Mouse (Mus musculus) heart, adult 2 months (tissue): ENCODE results near the gene Ube2z. TPM values are rescaled to one million over a fixed set of nuclear protein-coding genes. Genes with fewer than 3 reads are reported as not detected.

Experiments used
- DNase-seq, 2 experiments: peaks; one replicate each; pipeline ENCODE4 v3.0.0; 2021
- H3K27ac ChIP-seq: fragments of 200-600 bp; 2 replicates; pipeline ENCODE4 v1.8.1; 2022
- H3K27me3 ChIP-seq: fragments of 200-500 bp; 2 replicates; pipeline ENCODE4 v1.6.1; 2012; ENCODE audit warnings: mild to moderate bottlenecking, low read length, inconsistent platforms, mixed read lengths; ENCODE audit not compliant: control insufficient read depth, insufficient read depth
- H3K36me3 ChIP-seq: fragments of 200-500 bp; 2 replicates; pipeline ENCODE4 v1.6.1; 2012; ENCODE audit warnings: low read length, inconsistent platforms; ENCODE audit not compliant: control insufficient read depth, insufficient read depth
- H3K4me1 ChIP-seq: fragments of 200-500 bp; 2 replicates; pipeline ENCODE4 v1.6.1; 2011; ENCODE audit warnings: low read length; ENCODE audit not compliant: control insufficient read depth, insufficient read depth
- H3K4me3 ChIP-seq: fragments of 200-600 bp; 2 replicates; pipeline ENCODE4 v1.8.1; 2022
- H3K79me2 ChIP-seq: fragments of 200-500 bp; replicated peaks from 2 replicates; pipeline ENCODE4 v1.6.1; 2012; ENCODE audit warnings: mild to moderate bottlenecking, inconsistent platforms, low read length, moderate library complexity, mixed read lengths; ENCODE audit not compliant: control insufficient read depth, insufficient read depth
- H3K9ac ChIP-seq: fragments of 200-500 bp; 2 replicates; pipeline ENCODE4 v1.6.1; 2012; ENCODE audit warnings: low read depth, mild to moderate bottlenecking, control low read depth, inconsistent platforms, low read length, mixed read lengths
- CTCF ChIP-seq: fragments of 200-600 bp; IDR thresholded peaks from 2 replicates; pipeline ENCODE4 v1.8.1; 2022; ENCODE audit warnings: antibody characterized with exemption, mild to moderate bottlenecking, moderate library complexity
- EP300 ChIP-seq: fragments of 200-500 bp; IDR thresholded peaks from 2 replicates; pipeline ENCODE4 v1.6.1; 2011; ENCODE audit warnings: low read depth, low read length, control low read depth; ENCODE audit not compliant: insufficient read depth
- POLR2A ChIP-seq: fragments of 200-500 bp; IDR thresholded peaks from 2 replicates; pipeline ENCODE4 v1.6.1; 2011; ENCODE audit warnings: mild to moderate bottlenecking, low read depth, low read length, control low read depth; ENCODE audit not compliant: insufficient read depth
- WGBS: fragments of 180-500 bp; shearing (Covaris S2); methylation state at CpG from one replicate; pipeline ENCODE4 v1.1.7; 2018; 5-methylcytosine and 5-hydroxymethylcytosine counted together
- intact Hi-C: fragments of 180-260 bp; cut with DNase I; formaldehyde crosslinking; loops from one replicate; pipeline ENCODE4 v1.15.1; 2025
- polyA plus RNA-seq: library from polyadenylated mRNA; depleted of rRNA; stranded (reverse); fragments of >200 nt; gene quantifications from 2 replicates; pipeline ENCODE4 v1.2.3, GENCODE M21; 2012; rRNA removed
- total RNA-seq, 2 experiments: library from RNA; stranded (reverse); gene quantifications; 2 replicates each; pipeline ENCODE4 v1.2.3; 2021

The Ube2z gene
- total and polyA plus RNA-seq, 3 experiments: 22.9 to 29.7 (median 29.5) TPM

DNA sequence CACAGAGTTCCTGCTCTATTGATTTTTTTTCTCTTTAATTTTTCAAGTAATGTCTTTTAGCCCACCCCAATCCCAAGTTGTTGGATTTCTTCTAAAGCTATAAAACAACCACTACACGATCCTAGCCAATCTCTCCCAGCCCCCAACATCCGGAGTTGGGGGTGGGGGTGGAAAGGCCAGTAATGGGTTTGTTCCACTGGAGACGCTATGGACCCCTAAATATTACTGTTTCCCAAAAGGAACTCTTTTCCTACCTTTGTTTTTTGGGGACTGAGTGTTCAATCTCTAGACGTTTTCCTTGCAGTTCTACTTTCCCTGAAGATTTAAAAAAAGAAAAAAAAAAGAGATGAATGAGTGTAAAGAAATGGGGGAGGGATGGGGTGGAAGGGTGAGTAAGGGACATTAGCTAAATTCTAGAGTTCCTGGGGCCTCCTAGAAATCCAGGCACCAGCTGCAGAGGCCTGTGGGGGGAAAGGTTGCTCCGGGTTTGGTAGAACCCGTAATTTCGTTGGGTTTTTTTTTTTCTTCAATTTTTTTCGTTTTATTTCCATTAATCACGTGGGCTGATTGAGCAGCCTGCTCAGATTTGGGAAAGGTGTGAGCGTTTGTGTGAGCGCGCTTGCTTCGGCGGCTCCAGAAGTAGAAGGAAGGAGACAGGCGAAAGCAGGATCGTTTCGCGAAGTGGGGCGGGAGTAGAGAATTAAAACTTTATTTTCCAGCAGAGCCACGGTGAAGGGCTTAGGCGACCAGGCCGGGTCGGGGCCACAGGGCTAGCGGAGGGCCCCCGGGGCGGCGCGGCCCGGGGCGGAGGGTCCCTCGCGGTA is 61.0 kb downstream of the Ube2z start:
- TF ChIP-seq CTCF (no peak), POLR2A (no peak), EP300 (no peak)
- Histone ChIP-seq H3K4me1 (peaks cover 2% of the 10 kb centered on the region; the same call in 1 of the 2 replicates), H3K27me3 (peaks cover 39% of the 10 kb centered on the region), H3K4me3 (peak overlapping the region; percentile 27; the same call in 1 of the 2 replicates), H3K36me3 (no peaks in the 10 kb centered on the region), H3K27ac (no peak overlapping the region), H3K79me2 (no peaks in the 10 kb centered on the region), H3K9ac (no peak overlapping the region)
- WGBS: 18% methylated on average over 28 of the region's 32 CpGs
- peak; percentile 27 to 52 for DNase-seq
- intact Hi-C loops: loop anchor here (10.0 kb wide), 2 partner anchors 201 to 281 kb away; partner anchors contain the start of genes Hoxb7 and Hoxb8

DNA sequence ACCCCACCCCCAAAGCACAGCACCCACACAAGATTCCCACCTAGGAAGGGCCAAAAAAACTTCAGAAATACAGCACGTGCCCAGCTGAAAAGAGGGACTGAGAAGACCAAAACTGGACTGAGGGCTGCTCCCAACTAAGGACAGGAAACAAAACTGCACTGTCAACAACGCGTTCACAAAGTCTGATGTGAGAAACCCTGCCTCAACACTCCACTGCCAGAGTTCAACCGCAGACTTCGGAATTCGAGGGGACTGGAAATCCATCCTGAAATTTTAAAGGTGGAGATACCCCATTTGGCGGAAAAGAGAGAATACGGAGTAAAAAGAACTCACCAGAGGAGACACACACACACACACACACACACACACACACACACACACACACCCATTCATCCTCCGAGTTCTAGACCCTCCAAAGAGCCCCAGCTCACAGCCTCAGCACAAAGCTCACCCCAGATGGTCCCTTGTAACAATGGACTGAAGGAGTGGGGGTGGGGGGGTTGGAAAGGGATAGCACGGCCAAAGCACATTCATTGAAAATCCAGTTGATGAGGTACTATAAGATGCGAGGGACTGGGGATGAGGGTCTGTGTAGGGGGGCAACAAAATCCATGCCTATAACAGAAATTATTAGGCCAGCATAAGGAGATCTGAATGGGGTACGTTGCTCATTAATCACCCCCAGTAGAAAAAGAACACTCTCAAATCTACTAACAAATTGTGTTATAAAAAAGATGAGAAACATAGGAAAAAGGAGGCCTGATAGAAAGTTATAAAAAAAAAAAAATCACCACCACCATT is 61.9 kb downstream of the Ube2z start:
- peaks cover 2% of the 10 kb centered on the region; the same call in 1 of the 2 replicates for H3K4me1 ChIP-seq
- H3K4me3 ChIP-seq: no peak overlapping the region
- H3K36me3 ChIP-seq: no peaks in the 10 kb centered on the region
- no peak for TF ChIP-seq POLR2A
- TF ChIP-seq EP300: no peak
- no peak for TF ChIP-seq CTCF
- no peak overlapping the region for H3K27ac ChIP-seq
- peaks cover 39% of the 10 kb centered on the region for H3K27me3 ChIP-seq
- H3K79me2 ChIP-seq: no peaks in the 10 kb centered on the region
- no peak for DNase-seq
- 56% methylated on average over 12 of the region's 12 CpGs for WGBS
- intact Hi-C loops: loop anchor here (10.0 kb wide), 2 partner anchors 202 to 282 kb away; partner anchors contain the start of genes Hoxb7 and Hoxb8
- H3K9ac ChIP-seq: no peak overlapping the region

Other genes starting within 250 kb of the Ube2z start
- 100 to 1,000 TPM; 181 to 206 TPM for gene Phospho1, start 240.9 kb downstream of the Ube2z start, total RNA-seq
- gene Phospho1, start 240.9 kb downstream of the Ube2z start, polyA plus RNA-seq: 193 and 244 TPM in 2 replicates
- 10 to 100 TPM; 19.0 to 24.4 TPM for gene Gngt2, start 228.2 kb downstream of the Ube2z start, total RNA-seq
- gene Gngt2, start 228.2 kb downstream of the Ube2z start, polyA plus RNA-seq: 10.2 and 12.4 TPM in 2 replicates
- gene Abi3, start 222.9 kb downstream of the Ube2z start, total RNA-seq: 10 to 100 TPM in 1 of 2 experiments, 1 to 10 TPM in 1; 7.9 to 11.4 TPM
- gene Abi3, start 222.9 kb downstream of the Ube2z start, polyA plus RNA-seq: 16.3 and 23.2 TPM in 2 replicates
- not detected for gene B4galnt2, start 150.5 kb downstream of the Ube2z start, total RNA-seq
- 0.06 TPM in 1 of 2 replicates, not detected in the other for gene B4galnt2, start 150.5 kb downstream of the Ube2z start, polyA plus RNA-seq
- under 1 TPM; 0.05 to 0.23 TPM for gene Igf2bp1, start 59.4 kb downstream of the Ube2z start, total RNA-seq
- 0.31 TPM in 1 of 2 replicates, not detected in the other for gene Igf2bp1, start 59.4 kb downstream of the Ube2z start, polyA plus RNA-seq
- not detected for gene Gip, start 40.8 kb downstream of the Ube2z start, total RNA-seq
- gene Gip, start 40.8 kb downstream of the Ube2z start, polyA plus RNA-seq: not detected in 2 replicates
- 10 to 100 TPM; 44.9 to 49.1 TPM for gene Snf8, start 30.5 kb downstream of the Ube2z start, total RNA-seq
- gene Snf8, start 30.5 kb downstream of the Ube2z start, polyA plus RNA-seq: 18.8 and 23.0 TPM in 2 replicates
- gene Atp5g1, start 10.3 kb upstream of the Ube2z start, total RNA-seq: 1,000 to 10,000 TPM; 3,096 to 3,522 TPM
- gene Atp5g1, start 10.3 kb upstream of the Ube2z start, polyA plus RNA-seq: 5,903 and 6,025 TPM in 2 replicates
- not detected for gene Calcoco2, start 46.6 kb upstream of the Ube2z start, total RNA-seq
- not detected in 2 replicates for gene Calcoco2, start 46.6 kb upstream of the Ube2z start, polyA plus RNA-seq
- gene Ttll6, start 68.4 kb upstream of the Ube2z start, total RNA-seq: not detected
- 0.06 and 0.18 TPM in 2 replicates for gene Ttll6, start 68.4 kb upstream of the Ube2z start, polyA plus RNA-seq
- not detected for gene Hoxb13, start 128.9 kb upstream of the Ube2z start, total RNA-seq
- gene Hoxb13, start 128.9 kb upstream of the Ube2z start, polyA plus RNA-seq: not detected in 2 replicates
- not detected for gene Hoxb9, start 206.1 kb upstream of the Ube2z start, total RNA-seq
- gene Hoxb9, start 206.1 kb upstream of the Ube2z start, polyA plus RNA-seq: not detected in 2 replicates
- gene Hoxb8, start 216.5 kb upstream of the Ube2z start, total RNA-seq: not detected
- gene Hoxb8, start 216.5 kb upstream of the Ube2z start, polyA plus RNA-seq: not detected in 2 replicates
- gene Hoxb7, start 221.2 kb upstream of the Ube2z start, total RNA-seq: not detected
- not detected in 2 replicates for gene Hoxb7, start 221.2 kb upstream of the Ube2z start, polyA plus RNA-seq
- gene Hoxb6, start 227.1 kb upstream of the Ube2z start, total RNA-seq: not detected
- gene Hoxb6, start 227.1 kb upstream of the Ube2z start, polyA plus RNA-seq: not detected in 2 replicates
- under 1 TPM in 1 of 2 experiments, not detected in 1; 0.18 TPM for gene Hoxb5, start 237.9 kb upstream of the Ube2z start, total RNA-seq
- 0.20 and 0.23 TPM in 2 replicates for gene Hoxb5, start 237.9 kb upstream of the Ube2z start, polyA plus RNA-seq